Mouse (Mus musculus): Measurements from ENCODE around the gene Pax2. TPM values are rescaled to one million over a fixed set of nuclear protein-coding genes. Genes with fewer than 3 reads are reported as not detected.
"Not testable (repeated sequence)": the region's sequence is repeated elsewhere in the genome, so short reads cannot be mapped to it uniquely, and the experiment has no call there.

The Pax2 gene
- total RNA-seq, 4 experiments from 2014 or later, result 0.30 to 0.36 TPM; not detected in 2

- DNase-seq (ENCODE audit: low spot score in 2 of 2), result no peak
Measured at GRCm38 (mm10) chr19:44835042-44835930, 79.4 kb downstream of the Pax2 start.

- no peak for DNase-seq (ENCODE audit: low spot score in 2 of 2)
Measured at GRCm38 (mm10) chr19:44835931-44836861, 80.4 kb downstream of the Pax2 start.

- no peak for DNase-seq (ENCODE audit: low spot score in 2 of 2)
Measured at GRCm38 (mm10) chr19:44837426-44838205, 81.8 kb downstream of the Pax2 start.

GRCm38 (mm10) chr19:44838321-44838720, 82.5 kb downstream of the Pax2 start:
- no peak for DNase-seq (ENCODE audit: low spot score in 2 of 2)

- DNase-seq (ENCODE audit: low spot score in 2 of 2), result not testable (repeated sequence)
Measured at GRCm38 (mm10) chr19:44842661-44843060, 86.8 kb downstream of the Pax2 start.

GRCm38 (mm10) chr19:44849465-44849864, 93.6 kb downstream of the Pax2 start:
- no peak for DNase-seq (ENCODE audit: low spot score in 2 of 2)

- no peak for DNase-seq (ENCODE audit: low spot score in 2 of 2)
Measured at GRCm38 (mm10) chr19:44858671-44859070, 102.8 kb downstream of the Pax2 start.

- no peak for DNase-seq (ENCODE audit: low spot score in 2 of 2)
Measured at GRCm38 (mm10) chr19:44868766-44869165, 112.9 kb downstream of the Pax2 start.

GRCm38 (mm10) chr19:44874186-44874898, 118.5 kb downstream of the Pax2 start:
- peak; percentile 37 to 46 for DNase-seq (ENCODE audit: low spot score in 2 of 2)

- DNase-seq (ENCODE audit: low spot score in 2 of 2), result no peak
Measured at GRCm38 (mm10) chr19:44874928-44875327, 119.1 kb downstream of the Pax2 start.

- DNase-seq (ENCODE audit: low spot score in 2 of 2), result no peak
Measured at GRCm38 (mm10) chr19:44875718-44876117, 119.9 kb downstream of the Pax2 start.

GRCm38 (mm10) chr19:44876529-44876928, 120.7 kb downstream of the Pax2 start:
- DNase-seq (ENCODE audit: low spot score in 2 of 2), result no peak

GRCm38 (mm10) chr19:44882552-44883024, 126.7 kb downstream of the Pax2 start:
- no peak for DNase-seq (ENCODE audit: low spot score in 2 of 2)

GRCm38 (mm10) chr19:44884331-44884730, 128.5 kb downstream of the Pax2 start:
- DNase-seq (ENCODE audit: low spot score in 2 of 2), result no peak

- no peak for DNase-seq (ENCODE audit: low spot score in 2 of 2)
Measured at GRCm38 (mm10) chr19:44886475-44886874, 130.6 kb downstream of the Pax2 start.

Small RNAs within 50 kb of the gene (microRNA-seq; reads per million reads assigned to microRNA genes)
- 0 reads per million in 2 experiments for gene Mir6405

Other genes with a start within 250 kb of the Pax2 start
- under 1 TPM; 0.23 to 0.63 (median 0.33) TPM for gene Sec31b, start 210.2 kb upstream of the Pax2 start, total RNA-seq (2022)
- not detected for gene Gm20538, start 203.2 kb upstream of the Pax2 start, total RNA-seq (2022)
- 100 to 1,000 TPM; 368 to 426 (median 402) TPM for gene Ndufb8, start 200.6 kb upstream of the Pax2 start, total RNA-seq (2022)
- gene Hif1an, start 193.2 kb upstream of the Pax2 start, total RNA-seq (2022), result 10 to 100 TPM; 30.8 to 37.2 (median 33.1) TPM
- gene Slf2, start 175.1 kb downstream of the Pax2 start, total RNA-seq (2022), result 10 to 100 TPM; 37.3 to 50.4 (median 42.3) TPM
- 10 to 100 TPM; 25.4 to 27.7 (median 26.1) TPM for gene Sema4g, start 233.1 kb downstream of the Pax2 start, total RNA-seq (2022)
- gene Twnk, start 249.6 kb downstream of the Pax2 start, total RNA-seq (2022), result 10 to 100 TPM; 13.3 to 16.3 (median 14.8) TPM

Measured in layer of hippocampus, adult 8-10 months (tissue).